Mouse (Mus musculus) hindbrain, embryonic 14.5 days (tissue): ENCODE measurements at regions not wholly inside any gene's neighbourhood (a gene's known extent, or its start where the extent isn't known, plus 50 kb on each side); places are given as distances from the start of the nearest gene placed in this dataset.
"Not testable (repeated sequence)": the region's sequence is repeated elsewhere in the genome, so short reads cannot be mapped to it uniquely, and the experiment has no call there.

Experiments
- ATAC-seq: fragments of 200-750 bp; cut with Nextera tagmentation; 2 replicates; pipeline ENCODE4 v1.8.0; 2017; ENCODE audit warnings: moderate number of reproducible peaks, mild to moderate bottlenecking, moderate TSS enrichment, moderate library complexity; ENCODE audit not compliant: low FRiP score
- DNase-seq: peaks from one replicate; pipeline ENCODE4 v3.0.0-alpha.2; 2015; ENCODE audit warnings: low spot score
- H3K27ac ChIP-seq: fragments of 300-500 bp; sonication (generic); 2 replicates; pipeline ENCODE4 v1.5.1; 2014; ENCODE audit warnings: mild to moderate bottlenecking, moderate library complexity
- H3K27me3 ChIP-seq: fragments of 300-500 bp; sonication (generic); 2 replicates; pipeline ENCODE4 v1.6.1; 2014; ENCODE audit warnings: mild to moderate bottlenecking, low read length, mixed read lengths; ENCODE audit not compliant: control insufficient read depth, insufficient read depth
- H3K36me3 ChIP-seq: fragments of 300-500 bp; sonication (generic); replicated peaks from 2 replicates; pipeline ENCODE4 v1.6.1; 2014; ENCODE audit not compliant: control insufficient read depth, insufficient read depth
- H3K4me1 ChIP-seq: fragments of 300-500 bp; sonication (generic); replicated peaks from 2 replicates; pipeline ENCODE4 v1.6.1; 2014; ENCODE audit warnings: antibody characterized with exemption, low read length, mixed read lengths; ENCODE audit not compliant: control insufficient read depth, insufficient read depth
- H3K4me2 ChIP-seq: fragments of 300-500 bp; sonication (generic); replicated peaks from 2 replicates; pipeline ENCODE4 v1.6.1; 2014; ENCODE audit warnings: mild to moderate bottlenecking, moderate library complexity
- H3K4me3 ChIP-seq: fragments of 300-500 bp; sonication (generic); replicated peaks from 2 replicates; pipeline ENCODE4 v1.5.1; 2014; ENCODE audit warnings: mild to moderate bottlenecking, low read length
- H3K9ac ChIP-seq: fragments of 300-500 bp; sonication (generic); 2 replicates; pipeline ENCODE4 v1.6.1; 2014
- H3K9me3 ChIP-seq: fragments of 300-500 bp; sonication (generic); 2 replicates; pipeline ENCODE4 v1.6.1; 2016; ENCODE audit warnings: low read length; ENCODE audit not compliant: control insufficient read depth
- WGBS: fragments of 180-500 bp; shearing (Covaris S2); extraction: QIAGEN DNeasy Blood & Tissue Kit; methylation state at CpG from one replicate; pipeline ENCODE4 v1.1.7; 2014; 5-methylcytosine and 5-hydroxymethylcytosine counted together

DNA sequence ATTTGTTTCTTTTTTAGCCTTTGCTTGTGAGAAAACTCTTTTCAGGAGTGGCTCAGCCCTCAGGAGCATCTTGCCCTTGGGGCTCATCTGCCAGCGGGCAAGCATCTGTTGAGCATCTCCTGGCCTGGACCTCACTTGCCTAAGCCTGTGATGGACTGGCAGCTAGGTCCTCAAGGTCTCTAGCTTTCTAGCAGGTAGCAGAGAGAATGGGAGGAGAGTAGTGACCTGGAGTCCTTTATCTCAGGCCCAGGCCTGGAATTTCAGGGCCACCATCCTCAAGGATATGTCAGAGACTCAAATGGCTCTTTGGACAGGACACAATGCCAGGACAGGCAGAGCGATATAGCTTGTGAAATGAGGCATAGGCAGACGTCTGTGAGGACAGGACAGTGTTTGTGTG lies 59.3 kb upstream of the Klf13 start:
- DNase-seq (no peak), ATAC-seq (no peak)
- Histone ChIP-seq H3K27ac (no peak overlapping the region), H3K9me3 (no peaks in the 10 kb centered on the region), H3K9ac (no peak overlapping the region), H3K4me2 (no peak overlapping the region), H3K27me3 (no peaks in the 10 kb centered on the region), H3K4me3 (no peak overlapping the region), H3K36me3 (no peaks in the 10 kb centered on the region), H3K4me1 (no peaks in the 10 kb centered on the region)
- 77% methylated on average over 3 of the region's 3 CpGs for WGBS

- H3K36me3 ChIP-seq: no peaks in the 10 kb centered on the region
- no peaks in the 10 kb centered on the region for H3K9me3 ChIP-seq
- no peak overlapping the region for H3K27ac ChIP-seq
- no peak overlapping the region for H3K9ac ChIP-seq
- WGBS: 92% methylated on average over 6 of the region's 6 CpGs
- ATAC-seq: no peak
- H3K4me3 ChIP-seq: no peak overlapping the region
- no peaks in the 10 kb centered on the region for H3K27me3 ChIP-seq
- no peak for DNase-seq
- no peak overlapping the region for H3K4me2 ChIP-seq
- H3K4me1 ChIP-seq: no peaks in the 10 kb centered on the region
Observed at GRCm38 (mm10) chr7:63996581-63997098, 57.9 kb upstream of the Klf13 start.

DNA sequence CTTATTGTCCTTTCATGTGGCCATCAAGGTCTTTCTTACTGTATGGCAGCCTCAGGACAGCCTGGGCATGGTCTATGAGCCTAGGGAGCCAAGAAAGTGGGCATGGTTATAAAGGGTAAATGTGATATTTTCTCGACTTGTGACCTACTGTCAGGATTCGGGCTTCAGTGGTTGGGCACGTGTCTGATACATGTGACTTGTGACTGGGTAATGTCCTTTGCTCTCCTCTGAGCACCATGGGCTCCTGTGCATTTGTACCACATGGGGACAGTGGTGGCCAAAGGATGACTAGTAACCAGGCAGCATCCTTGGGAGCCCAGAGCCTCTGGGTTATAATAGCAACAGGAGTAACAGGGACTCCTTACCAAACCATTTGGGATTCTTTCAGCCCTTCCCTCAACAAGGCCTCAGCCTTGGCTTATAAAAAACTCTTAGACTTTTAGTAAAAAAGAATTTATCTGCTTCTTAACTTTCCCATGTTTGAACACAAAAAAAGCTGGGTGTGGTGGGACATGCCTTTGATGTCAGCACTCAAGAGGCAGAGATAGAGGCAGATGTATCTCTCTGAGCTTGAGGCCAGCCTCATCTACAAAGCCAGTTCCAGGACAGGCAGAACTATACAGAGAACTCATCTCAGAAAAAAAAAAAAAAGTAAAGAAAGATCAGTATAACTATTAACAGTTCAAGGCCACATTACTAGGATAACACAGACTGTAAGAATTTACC lies 56.7 kb upstream of the Klf13 start:
- 91% methylated on average over 3 of the region's 3 CpGs for WGBS
- no peaks in the 10 kb centered on the region for H3K27me3 ChIP-seq

DNA sequence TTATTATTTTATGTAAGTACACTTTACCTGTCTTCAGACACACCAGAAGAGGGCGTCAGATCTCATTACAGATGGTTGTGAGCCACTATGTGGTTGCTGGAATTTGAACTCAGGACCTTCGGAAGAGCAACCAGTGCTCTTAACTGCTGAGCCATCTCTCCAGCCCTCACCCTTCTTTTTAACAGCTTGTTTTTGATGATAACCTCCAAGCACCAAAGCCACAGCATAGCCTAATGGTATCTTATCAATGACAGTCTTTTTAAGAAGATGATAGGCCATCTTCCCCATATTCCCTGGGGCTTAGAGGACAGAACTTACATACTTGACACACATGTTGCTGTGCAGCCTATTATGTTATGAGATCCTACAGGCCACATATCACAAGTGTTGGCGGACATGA lies 56.1 kb upstream of the Klf13 start:
- H3K4me2 ChIP-seq, H3K9me3 ChIP-seq, DNase-seq, ATAC-seq, H3K36me3 ChIP-seq, H3K27ac ChIP-seq, H3K9ac ChIP-seq, H3K4me1 ChIP-seq, H3K4me3 ChIP-seq, H3K27me3 ChIP-seq: not testable (repeated sequence)
- WGBS: 71% methylated on average over 3 of the region's 3 CpGs

More for the DNA sequence above, 56.7 kb upstream of the Klf13 start:
- no peak overlapping the region for H3K27ac ChIP-seq
- no peak overlapping the region for H3K4me2 ChIP-seq
- ATAC-seq (no peak), DNase-seq (no peak)
- H3K4me1 ChIP-seq: no peaks in the 10 kb centered on the region
- no peaks in the 10 kb centered on the region for H3K36me3 ChIP-seq
- H3K9me3 ChIP-seq: no peaks in the 10 kb centered on the region
- no peak overlapping the region for H3K4me3 ChIP-seq
- H3K9ac ChIP-seq: no peak overlapping the region

GRCm38 (mm10) chr7:63992155-63992554 lies 53.4 kb upstream of the Klf13 start:
- Histone ChIP-seq H3K4me2 (no peak overlapping the region), H3K27me3 (no peaks in the 10 kb centered on the region), H3K9me3 (no peaks in the 10 kb centered on the region), H3K36me3 (no peaks in the 10 kb centered on the region), H3K4me3 (no peak overlapping the region), H3K4me1 (peaks cover 5% of the 10 kb centered on the region), H3K27ac (no peak overlapping the region), H3K9ac (no peak overlapping the region)
- 96% methylated on average over 13 of the region's 13 CpGs for WGBS
- DNase-seq: no peak
- ATAC-seq: no peak

GRCm38 (mm10) chr7:63991085-63992010 lies 52.6 kb upstream of the Klf13 start:
- peaks cover 13% of the 10 kb centered on the region for H3K4me1 ChIP-seq
- H3K36me3 ChIP-seq: no peaks in the 10 kb centered on the region
- H3K27me3 ChIP-seq: no peaks in the 10 kb centered on the region
- DNase-seq (no peak), ATAC-seq (no peak)
- H3K27ac ChIP-seq: no peak overlapping the region
- H3K4me2 ChIP-seq: no peak overlapping the region
- H3K9me3 ChIP-seq: no peaks in the 10 kb centered on the region
- H3K9ac ChIP-seq: no peak overlapping the region
- 93% methylated on average over 12 of the region's 12 CpGs for WGBS
- no peak overlapping the region for H3K4me3 ChIP-seq

DNA sequence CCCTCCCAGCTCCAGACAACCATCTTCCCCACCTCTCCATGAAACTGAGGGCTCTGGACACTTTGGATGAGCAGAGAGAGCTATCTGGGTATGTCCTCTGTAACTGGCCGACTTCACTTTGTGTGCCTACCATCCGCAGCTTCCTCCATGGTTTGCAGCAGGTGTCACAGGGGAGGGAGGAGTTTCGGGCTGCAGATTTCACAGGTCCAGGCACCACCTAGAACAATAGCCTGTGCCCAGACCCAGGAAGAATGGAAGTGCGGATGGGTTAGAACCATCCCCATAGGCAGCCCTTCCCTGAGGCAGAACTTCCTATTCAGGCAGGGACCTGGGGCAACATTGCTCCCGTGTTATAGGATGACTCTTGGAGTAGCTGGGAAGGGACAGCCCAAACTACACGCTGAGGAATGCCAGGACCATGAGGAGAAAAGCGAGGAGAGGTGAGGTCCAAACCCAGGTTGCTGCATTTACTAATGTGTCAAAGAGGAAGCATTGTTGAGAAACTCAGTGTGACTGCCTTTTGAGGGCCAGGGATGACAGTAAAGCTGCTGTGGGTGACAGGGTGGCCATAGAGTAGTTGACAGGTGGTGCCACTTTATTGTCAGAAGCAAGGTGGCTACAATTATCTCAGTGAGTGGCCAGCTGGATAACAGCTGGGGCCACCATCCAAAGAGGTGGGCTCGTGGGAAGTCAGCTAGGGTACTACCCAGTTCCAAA lies 51.8 kb upstream of the Klf13 start:
- ATAC-seq: no peak
- no peak overlapping the region for H3K4me3 ChIP-seq
- DNase-seq: no peak
- no peaks in the 10 kb centered on the region for H3K9me3 ChIP-seq
- H3K4me2 ChIP-seq: no peak overlapping the region
- H3K36me3 ChIP-seq: no peaks in the 10 kb centered on the region
- H3K27ac ChIP-seq: no peak overlapping the region
- no peaks in the 10 kb centered on the region for H3K27me3 ChIP-seq
- 79% methylated on average over 8 of the region's 8 CpGs for WGBS
- no peak overlapping the region for H3K9ac ChIP-seq
- H3K4me1 ChIP-seq: peaks cover 16% of the 10 kb centered on the region

GRCm38 (mm10) chr7:63989736-63990135 lies 51.0 kb upstream of the Klf13 start:
- H3K4me1 ChIP-seq: peaks cover 16% of the 10 kb centered on the region
- DNase-seq (no peak), ATAC-seq (no peak)
- no peaks in the 10 kb centered on the region for H3K36me3 ChIP-seq
- H3K9ac ChIP-seq: no peak overlapping the region
- H3K27ac ChIP-seq: no peak overlapping the region
- no peak overlapping the region for H3K4me3 ChIP-seq
- no peaks in the 10 kb centered on the region for H3K9me3 ChIP-seq
- no peaks in the 10 kb centered on the region for H3K27me3 ChIP-seq
- H3K4me2 ChIP-seq: no peak overlapping the region
